Mouse (Mus musculus): ENCODE results near the gene Ccdc157.

DNA sequence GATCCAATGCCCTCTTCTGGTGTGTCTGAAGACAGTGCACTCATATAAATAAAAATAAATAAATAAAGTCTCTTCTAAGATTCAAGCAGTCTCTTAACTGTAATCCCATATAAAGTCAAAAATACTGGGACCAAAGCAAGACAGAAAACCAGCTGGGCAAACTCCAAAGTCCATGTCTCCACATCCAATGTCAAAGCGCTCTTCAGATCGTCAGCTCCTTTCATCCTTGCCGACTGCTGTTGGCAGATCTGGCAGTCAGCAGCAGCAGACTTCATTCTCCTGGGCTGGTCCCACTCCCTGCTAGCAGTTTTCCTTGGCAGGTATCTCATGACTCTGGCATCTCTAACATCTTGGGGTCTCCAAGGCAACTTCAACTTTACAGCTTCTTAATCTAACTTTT lies 1.4 kb downstream of the Ccdc157 start:
- no peak for TF ChIP-seq POLR2A (IDR thresholded peaks at IDR 0.05; ENCODE audit: extremely low read depth, insufficient read depth, low read length)
- no peak for TF ChIP-seq CTCF (IDR thresholded peaks at IDR 0.05; ENCODE audit: low read depth, low read length)

Measured in liver, adult 2 months (tissue).